Mouse (Mus musculus): ENCODE measurements around the gene Cd99l2.

DNA sequence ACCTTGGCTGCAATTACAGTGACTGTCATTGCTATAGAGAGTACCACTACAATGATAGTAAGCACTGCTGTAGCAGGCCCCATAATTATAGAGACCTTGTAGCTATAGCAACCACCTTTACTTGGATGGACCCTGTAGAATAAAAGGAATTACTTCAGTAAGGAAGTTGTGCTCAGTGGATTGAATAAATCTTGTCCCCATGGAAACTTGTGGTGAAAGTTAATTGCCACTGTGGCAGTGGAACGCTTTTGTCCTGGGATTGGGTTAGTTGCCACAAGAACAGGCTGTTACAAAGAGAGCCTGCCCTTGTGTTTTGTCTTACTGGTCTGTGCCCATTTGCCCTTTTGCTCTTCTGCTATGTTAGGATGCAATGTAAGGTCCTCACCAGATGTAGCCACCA lies 58.2 kb downstream of the Cd99l2 start:
- no peak for TF ChIP-seq CTCF (IDR thresholded peaks at IDR 0.05; ENCODE audit: insufficient read depth, low read length)
- no peak for TF ChIP-seq POLR2A (IDR thresholded peaks at IDR 0.05; ENCODE audit: borderline replicate concordance, extremely low read depth, low read depth, low read length)

All from lung, adult 2 months (tissue).